Mouse (Mus musculus): ENCODE measurements around the gene Grifin. TPM values are rescaled to one million over a fixed set of nuclear protein-coding genes. Genes with fewer than 3 reads are reported as not detected.
A peak's percentile ranks its signal among the peaks of the same experiment; 100 is the strongest.

Gene Grifin
- polyA plus RNA-seq, 1 experiment from 2014 or later: not detected

DNA sequence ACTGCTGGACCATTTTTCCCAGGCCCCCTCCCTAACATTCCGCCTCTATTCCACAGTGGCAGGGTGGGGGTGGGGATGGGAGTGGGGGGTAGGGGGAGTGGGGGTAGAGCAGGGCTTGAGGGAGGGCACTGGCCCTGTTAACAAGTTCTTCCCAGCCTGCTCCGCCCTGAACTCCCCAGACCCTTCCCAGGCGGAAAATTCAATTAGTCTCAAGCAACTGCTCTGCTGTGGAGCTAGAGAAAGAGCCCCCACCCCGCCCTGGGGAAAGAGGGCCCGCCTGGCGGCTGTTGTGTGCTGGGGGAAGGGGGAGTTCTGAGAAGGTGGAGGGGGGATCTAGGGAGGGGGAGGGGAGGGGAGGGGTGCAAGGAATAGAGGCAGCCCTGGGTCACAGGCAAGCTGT, 14.9 kb upstream of the Grifin start:
- peak; percentile 74 for DNase-seq (ENCODE audit: low spot score)
- H3K9ac ChIP-seq (ENCODE audit: low read length): peak overlapping the region; percentile 21; the same call in 1 of the 2 replicates
- H3K4me1 ChIP-seq (ENCODE audit: control insufficient read depth, insufficient read depth, low read length): peaks cover 32% of the 10 kb centered on the region
- H3K27ac ChIP-seq (ENCODE audit: low read depth, low read length): peak overlapping the region; percentile 63; the same call in 1 of the 2 replicates
- H3K27me3 ChIP-seq (replicated peaks; ENCODE audit: control insufficient read depth, insufficient read depth, low read length): no peaks in the 10 kb centered on the region
- ATAC-seq: peak; percentile 48
- no peak overlapping the region for H3K4me3 ChIP-seq (ENCODE audit: low read depth, low read length)
- WGBS: 2% methylated on average over 6 of the region's 6 CpGs
- no peaks in the 10 kb centered on the region for H3K36me3 ChIP-seq (ENCODE audit: control insufficient read depth, insufficient read depth, low read length)
- no peaks in the 10 kb centered on the region for H3K9me3 ChIP-seq (replicated peaks; ENCODE audit: control insufficient read depth, low read length)
- no peak overlapping the region for H3K4me2 ChIP-seq (ENCODE audit: low read length)

DNA sequence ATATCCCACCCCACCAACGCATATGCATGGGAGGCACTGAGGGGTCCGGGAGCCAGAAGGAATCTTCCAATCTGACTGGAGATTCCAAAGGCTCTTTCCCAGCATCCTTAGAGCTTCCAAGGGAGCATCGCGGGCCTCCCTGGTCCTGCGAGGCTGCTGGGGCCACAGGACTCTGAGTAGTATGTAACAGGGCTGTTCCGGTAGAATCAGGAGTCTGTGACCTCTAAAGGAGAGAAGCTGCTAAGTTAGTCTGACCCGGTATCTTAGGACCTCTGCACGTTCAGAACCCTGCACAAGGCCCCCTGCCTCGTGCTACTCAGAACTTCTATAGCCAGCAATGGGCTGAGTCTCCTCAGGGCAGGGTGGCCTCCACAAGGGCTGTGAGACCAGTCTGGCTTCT, 14.3 kb upstream of the Grifin start:
- Histone ChIP-seq H3K27ac (ENCODE audit: low read depth, low read length) (no peak overlapping the region), H3K36me3 (ENCODE audit: control insufficient read depth, insufficient read depth, low read length) (no peaks in the 10 kb centered on the region), H3K27me3 (replicated peaks; ENCODE audit: control insufficient read depth, insufficient read depth, low read length) (no peaks in the 10 kb centered on the region), H3K4me3 (ENCODE audit: low read depth, low read length) (no peak overlapping the region), H3K4me2 (ENCODE audit: low read length) (no peak overlapping the region), H3K4me1 (ENCODE audit: control insufficient read depth, insufficient read depth, low read length) (peaks cover 29% of the 10 kb centered on the region), H3K9me3 (replicated peaks; ENCODE audit: control insufficient read depth, low read length) (no peaks in the 10 kb centered on the region), H3K9ac (ENCODE audit: low read length) (0 out of 2 replicates have a peak overlapping the region, but pooled peaks have one; percentile 21)
- ATAC-seq (no peak), DNase-seq (ENCODE audit: low spot score) (no peak)
- WGBS: 19% methylated on average over 9 of the region's 9 CpGs

DNA sequence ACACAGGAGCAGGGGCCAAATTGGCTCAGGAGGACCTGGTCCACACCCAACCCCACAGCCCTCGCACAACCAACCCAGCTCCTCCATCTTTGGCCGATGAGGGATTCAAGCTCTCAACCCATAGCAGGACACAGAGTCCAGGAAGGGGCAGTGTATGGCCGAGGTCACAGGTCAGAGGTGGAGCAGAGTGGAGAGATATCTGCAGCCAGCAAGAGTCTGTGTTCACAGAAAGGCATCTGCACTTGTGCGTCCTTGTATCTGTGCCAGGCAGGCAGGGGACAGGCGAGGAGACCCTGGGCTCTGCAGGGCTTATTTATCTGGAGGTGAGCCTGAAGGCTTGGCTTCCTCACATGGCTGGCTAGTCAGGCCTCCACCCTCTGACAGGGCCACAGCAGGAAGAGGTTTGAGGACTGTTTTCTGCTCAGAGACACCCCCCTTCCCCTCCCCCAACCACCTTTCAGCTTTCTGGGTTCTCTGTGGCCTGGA, 10.6 kb upstream of the Grifin start:
- Histone ChIP-seq H3K27ac (ENCODE audit: low read depth, low read length) (no peak overlapping the region), H3K4me1 (ENCODE audit: control insufficient read depth, insufficient read depth, low read length) (peaks cover 10% of the 10 kb centered on the region; the same call in 1 of the 2 replicates), H3K36me3 (ENCODE audit: control insufficient read depth, insufficient read depth, low read length) (no peaks in the 10 kb centered on the region), H3K4me2 (ENCODE audit: low read length) (no peak overlapping the region), H3K27me3 (replicated peaks; ENCODE audit: control insufficient read depth, insufficient read depth, low read length) (no peaks in the 10 kb centered on the region), H3K4me3 (ENCODE audit: low read depth, low read length) (no peak overlapping the region), H3K9me3 (replicated peaks; ENCODE audit: control insufficient read depth, low read length) (no peaks in the 10 kb centered on the region), H3K9ac (ENCODE audit: low read length) (no peak overlapping the region)
- DNase-seq (ENCODE audit: low spot score) (no peak), ATAC-seq (no peak)
- 73% methylated on average over 5 of the region's 5 CpGs for WGBS

DNA sequence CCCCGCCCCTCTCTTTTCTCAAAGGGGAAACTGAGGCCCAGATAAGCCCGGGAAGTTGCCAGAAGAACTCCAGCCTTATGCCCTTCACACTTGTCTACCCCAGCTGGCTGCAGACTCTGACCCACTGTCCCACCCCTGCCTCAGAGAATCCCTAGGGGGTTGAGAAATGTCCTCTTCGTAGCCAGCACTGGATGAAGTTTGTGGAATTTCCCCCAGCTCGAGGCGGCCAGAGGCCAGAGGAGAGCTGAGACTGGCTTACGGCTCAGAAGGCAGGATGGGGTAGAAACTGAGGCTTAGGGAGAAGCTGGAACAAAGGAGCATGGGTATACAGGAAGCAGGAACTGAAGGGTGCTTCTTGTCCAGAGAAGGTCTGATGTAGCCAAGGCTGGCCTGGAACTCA, 7.7 kb upstream of the Grifin start:
- WGBS: 83% methylated on average over 6 of the region's 6 CpGs
- ATAC-seq: no peak

GRCm38 (mm10) chr5:140571673-140572072, 6.8 kb upstream of the Grifin start:
- no peak for DNase-seq (ENCODE audit: low spot score)
- Histone ChIP-seq H3K4me1 (ENCODE audit: control insufficient read depth, insufficient read depth, low read length) (peaks cover 2% of the 10 kb centered on the region; the same call in 1 of the 2 replicates), H3K9me3 (replicated peaks; ENCODE audit: control insufficient read depth, low read length) (no peaks in the 10 kb centered on the region), H3K36me3 (ENCODE audit: control insufficient read depth, insufficient read depth, low read length) (no peaks in the 10 kb centered on the region), H3K4me3 (ENCODE audit: low read depth, low read length) (no peak overlapping the region), H3K27me3 (replicated peaks; ENCODE audit: control insufficient read depth, insufficient read depth, low read length) (no peaks in the 10 kb centered on the region), H3K4me2 (ENCODE audit: low read length) (no peak overlapping the region), H3K27ac (ENCODE audit: low read depth, low read length) (no peak overlapping the region), H3K9ac (ENCODE audit: low read length) (no peak overlapping the region)
- no peak for ATAC-seq
- 69% methylated on average over 10 of the region's 10 CpGs for WGBS

More for the DNA sequence above, 7.7 kb upstream of the Grifin start:
- DNase-seq (ENCODE audit: low spot score): no peak
- no peak overlapping the region for H3K27ac ChIP-seq (ENCODE audit: low read depth, low read length)
- no peaks in the 10 kb centered on the region for H3K9me3 ChIP-seq (replicated peaks; ENCODE audit: control insufficient read depth, low read length)
- no peak overlapping the region for H3K9ac ChIP-seq (ENCODE audit: low read length)
- no peaks in the 10 kb centered on the region for H3K36me3 ChIP-seq (ENCODE audit: control insufficient read depth, insufficient read depth, low read length)
- no peak overlapping the region for H3K4me3 ChIP-seq (ENCODE audit: low read depth, low read length)
- H3K27me3 ChIP-seq (replicated peaks; ENCODE audit: control insufficient read depth, insufficient read depth, low read length): no peaks in the 10 kb centered on the region
- peaks cover 2% of the 10 kb centered on the region; the same call in 1 of the 2 replicates for H3K4me1 ChIP-seq (ENCODE audit: control insufficient read depth, insufficient read depth, low read length)
- no peak overlapping the region for H3K4me2 ChIP-seq (ENCODE audit: low read length)

GRCm38 (mm10) chr5:140571201-140571600, 6.3 kb upstream of the Grifin start:
- 87% methylated on average over 4 of the region's 4 CpGs for WGBS
- no peak overlapping the region for H3K27ac ChIP-seq (ENCODE audit: low read depth, low read length)
- no peak overlapping the region for H3K9ac ChIP-seq (ENCODE audit: low read length)
- no peak for ATAC-seq
- H3K36me3 ChIP-seq (ENCODE audit: control insufficient read depth, insufficient read depth, low read length): no peaks in the 10 kb centered on the region
- no peaks in the 10 kb centered on the region for H3K9me3 ChIP-seq (replicated peaks; ENCODE audit: control insufficient read depth, low read length)
- H3K4me3 ChIP-seq (ENCODE audit: low read depth, low read length): no peak overlapping the region
- peaks cover 2% of the 10 kb centered on the region; the same call in 1 of the 2 replicates for H3K4me1 ChIP-seq (ENCODE audit: control insufficient read depth, insufficient read depth, low read length)
- no peak for DNase-seq (ENCODE audit: low spot score)
- H3K27me3 ChIP-seq (replicated peaks; ENCODE audit: control insufficient read depth, insufficient read depth, low read length): no peaks in the 10 kb centered on the region
- no peak overlapping the region for H3K4me2 ChIP-seq (ENCODE audit: low read length)

DNA sequence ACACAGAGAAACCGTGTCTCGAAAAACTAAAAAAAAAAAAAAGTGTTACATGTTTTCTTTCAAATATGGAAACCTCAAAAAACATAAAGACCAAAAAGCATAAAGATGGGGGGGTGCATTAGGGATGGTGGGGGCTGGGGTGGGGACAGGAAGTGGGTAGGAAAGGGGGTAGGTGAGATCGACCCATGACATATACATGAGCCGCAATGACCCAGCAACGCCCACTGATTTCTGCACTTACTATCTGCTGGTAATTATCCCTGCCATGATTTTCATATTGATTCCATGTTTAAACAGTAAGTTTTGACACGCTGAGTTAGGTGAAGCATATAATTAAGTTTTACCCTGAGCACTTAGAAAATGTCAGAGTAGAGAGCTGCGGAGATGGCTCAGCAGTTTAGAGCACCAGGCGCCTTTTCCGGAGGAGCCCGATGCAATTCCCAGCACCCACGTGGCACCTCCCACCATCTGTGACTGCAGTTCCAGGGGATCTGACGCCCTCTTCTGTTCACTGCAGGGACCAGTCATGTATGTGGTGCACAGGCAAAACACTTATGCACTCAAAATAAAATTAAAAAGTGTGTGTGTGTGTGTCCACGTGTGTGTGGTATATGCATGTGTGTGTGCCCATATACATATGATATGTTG, 5.5 kb upstream of the Grifin start:
- no peaks in the 10 kb centered on the region for H3K36me3 ChIP-seq (ENCODE audit: control insufficient read depth, insufficient read depth, low read length)
- DNase-seq (ENCODE audit: low spot score) (no peak), ATAC-seq (no peak)
- peaks cover 2% of the 10 kb centered on the region; the same call in 1 of the 2 replicates for H3K4me1 ChIP-seq (ENCODE audit: control insufficient read depth, insufficient read depth, low read length)
- H3K9me3 ChIP-seq (replicated peaks; ENCODE audit: control insufficient read depth, low read length): no peaks in the 10 kb centered on the region
- H3K27me3 ChIP-seq (replicated peaks; ENCODE audit: control insufficient read depth, insufficient read depth, low read length): no peaks in the 10 kb centered on the region
- no peak overlapping the region for H3K27ac ChIP-seq (ENCODE audit: low read depth, low read length)
- no peak overlapping the region for H3K4me2 ChIP-seq (ENCODE audit: low read length)
- H3K9ac ChIP-seq (ENCODE audit: low read length): no peak overlapping the region
- H3K4me3 ChIP-seq (ENCODE audit: low read depth, low read length): no peak overlapping the region
- WGBS: 89% methylated on average over 13 of the region's 13 CpGs

DNA sequence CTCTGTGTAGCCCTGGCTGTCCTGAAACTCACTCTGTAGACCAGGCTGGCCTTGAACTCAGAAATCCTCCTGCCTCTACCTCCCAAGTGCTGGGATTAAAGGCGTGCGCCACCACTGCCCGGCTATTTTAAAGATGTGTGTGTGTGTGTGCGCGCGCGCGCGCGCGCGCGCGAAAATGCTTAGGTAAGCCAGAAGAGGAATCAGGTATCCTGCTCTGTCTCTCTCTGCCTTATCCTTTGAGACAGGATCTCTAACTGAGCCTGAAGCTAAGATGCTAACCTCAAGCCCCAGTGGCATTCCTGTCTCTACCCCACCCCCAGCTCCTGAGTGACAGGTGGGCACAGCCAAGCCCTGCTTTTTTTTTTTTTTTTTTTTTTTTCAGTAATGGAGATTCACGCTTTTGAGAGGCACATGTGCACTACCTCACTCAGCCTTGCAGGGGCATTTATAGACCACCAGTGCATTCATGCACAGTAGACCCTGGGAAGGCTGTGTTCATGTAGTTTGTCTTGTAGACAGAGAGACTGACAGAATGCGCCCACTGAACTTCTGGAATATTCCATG, 4.2 kb upstream of the Grifin start:
- Histone ChIP-seq H3K4me1 (ENCODE audit: control insufficient read depth, insufficient read depth, low read length) (peaks cover 2% of the 10 kb centered on the region; the same call in 1 of the 2 replicates), H3K4me2 (ENCODE audit: low read length) (no peak overlapping the region), H3K4me3 (ENCODE audit: low read depth, low read length) (no peak overlapping the region), H3K9me3 (replicated peaks; ENCODE audit: control insufficient read depth, low read length) (no peaks in the 10 kb centered on the region), H3K36me3 (ENCODE audit: control insufficient read depth, insufficient read depth, low read length) (no peaks in the 10 kb centered on the region), H3K27ac (ENCODE audit: low read depth, low read length) (no peak overlapping the region), H3K27me3 (replicated peaks; ENCODE audit: control insufficient read depth, insufficient read depth, low read length) (no peaks in the 10 kb centered on the region), H3K9ac (ENCODE audit: low read length) (no peak overlapping the region)
- DNase-seq (ENCODE audit: low spot score) (no peak), ATAC-seq (no peak)
- 84% methylated on average over 16 of the region's 16 CpGs for WGBS

All from forebrain, embryonic 14.5 days (tissue).